Mouse (Mus musculus) WW6 (cell line): ENCODE results near the gene Ddx4.
"Not testable (repeated sequence)": the region's sequence is repeated elsewhere in the genome, so short reads cannot be mapped to it uniquely, and the experiment has no call there.

ENCODE experiments used
- DNase-seq: peaks from one replicate; pipeline ENCODE4 v3.0.0-alpha.2; 2013; ENCODE audit warnings: low read depth, low spot score

Gene Ddx4

DNA sequence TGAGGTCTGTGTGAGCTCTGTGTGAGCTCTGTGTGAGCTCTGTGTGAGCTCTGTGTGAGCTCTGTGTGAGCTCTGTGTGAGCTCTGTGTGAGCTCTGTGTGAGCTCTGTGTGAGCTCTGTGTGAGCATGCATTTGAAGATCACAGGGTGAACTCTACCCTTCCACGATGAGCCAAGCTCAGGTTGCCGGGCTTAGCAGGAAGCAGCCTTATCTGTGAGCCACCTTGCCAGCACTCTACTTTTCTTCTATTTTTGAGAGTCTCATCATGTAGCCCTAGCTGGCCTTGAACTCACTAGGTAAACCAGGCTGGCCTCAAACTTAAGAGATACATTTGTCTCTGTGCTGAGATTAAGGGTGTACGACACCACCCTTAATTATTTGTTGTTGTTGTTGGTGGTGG is 15.8 kb downstream of the Ddx4 start:
- no peak for DNase-seq

DNA sequence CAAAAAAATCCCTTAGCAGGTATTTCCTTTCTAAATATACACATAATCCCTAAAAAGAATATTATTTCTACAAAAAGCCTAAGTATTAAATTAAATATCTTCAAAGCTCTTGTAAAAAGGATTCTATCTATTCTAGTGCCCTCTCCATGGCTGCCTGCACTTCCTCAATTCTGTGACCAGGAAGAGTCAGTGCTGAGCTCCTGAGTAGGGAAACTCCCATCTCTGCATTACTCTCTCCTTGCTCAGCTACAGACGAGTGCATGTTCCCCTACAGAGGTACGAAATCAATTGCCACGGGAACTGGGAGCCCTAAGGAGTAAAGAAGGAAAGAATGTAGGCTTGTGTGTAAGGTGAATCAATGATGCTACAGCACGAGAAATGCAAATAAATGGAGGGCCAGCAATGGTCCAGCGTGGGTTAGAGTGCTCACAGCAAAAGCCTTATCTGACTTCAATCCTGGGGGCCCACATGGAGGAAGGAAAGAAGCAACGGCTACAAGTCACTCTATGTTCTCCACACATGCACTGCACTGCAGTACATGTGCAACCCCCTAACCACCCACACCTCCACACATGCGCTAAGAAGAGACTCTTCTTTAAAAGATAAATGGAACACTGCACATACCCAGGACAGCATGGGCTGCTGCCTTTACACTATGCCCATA is 17.0 kb downstream of the Ddx4 start:
- DNase-seq = no peak

DNA sequence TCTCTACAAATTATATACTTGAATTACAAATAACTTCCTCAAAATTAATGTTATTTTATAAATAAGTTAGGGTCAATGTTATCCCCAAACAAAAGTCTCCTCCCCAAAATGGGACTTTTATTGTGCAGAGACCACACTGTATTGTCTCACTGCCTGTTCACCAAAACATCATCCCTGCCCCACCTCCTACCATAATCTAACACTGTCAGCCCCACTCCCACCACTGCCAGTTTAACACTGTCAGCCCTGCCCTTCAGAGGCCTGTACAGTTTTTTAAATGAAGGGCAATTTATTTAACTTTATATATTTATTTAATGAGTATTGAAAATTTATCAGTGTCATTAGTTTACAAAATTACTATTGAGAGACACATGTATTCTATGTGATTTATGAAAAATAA is 26.7 kb downstream of the Ddx4 start:
- no peak for DNase-seq

DNA sequence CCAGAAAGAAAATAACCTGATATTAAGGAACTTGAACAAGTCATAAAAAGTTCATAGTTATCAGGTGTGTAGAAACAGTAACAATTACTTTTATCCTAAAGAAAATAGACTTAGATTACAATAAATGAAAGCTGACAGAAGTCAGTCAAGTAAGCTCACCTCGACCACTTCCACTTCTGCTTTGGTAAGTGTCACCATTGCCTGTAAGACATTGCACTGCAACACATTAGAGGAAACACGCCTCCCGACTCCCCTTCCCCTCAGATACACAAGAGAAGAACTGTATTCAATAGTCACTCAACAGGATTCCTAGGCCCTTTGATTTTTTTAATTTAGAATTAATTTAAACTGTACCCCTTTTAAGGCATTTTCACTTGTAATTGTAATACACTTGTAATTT is 27.7 kb downstream of the Ddx4 start:
- DNase-seq = no peak

DNA sequence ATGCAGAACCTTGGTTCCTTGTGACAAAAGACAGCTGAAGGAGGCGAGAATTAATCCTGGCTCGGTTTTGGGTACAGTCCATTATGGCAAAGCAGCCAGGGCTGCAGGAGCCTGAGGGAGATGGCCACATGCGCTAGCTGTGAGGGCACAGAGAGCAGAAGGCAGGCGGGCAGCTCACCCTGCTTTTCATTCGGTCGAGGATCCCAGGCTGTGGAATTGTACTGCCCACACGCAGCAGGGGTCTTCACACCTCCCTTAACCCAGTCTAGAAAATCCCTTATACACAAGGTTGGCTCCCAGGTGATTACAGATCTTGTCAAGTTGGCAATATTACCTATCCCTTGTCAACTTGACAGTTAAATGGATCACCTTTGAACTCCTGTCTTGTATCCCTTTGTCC is 28.6 kb downstream of the Ddx4 start:
- DNase-seq = no peak

DNA sequence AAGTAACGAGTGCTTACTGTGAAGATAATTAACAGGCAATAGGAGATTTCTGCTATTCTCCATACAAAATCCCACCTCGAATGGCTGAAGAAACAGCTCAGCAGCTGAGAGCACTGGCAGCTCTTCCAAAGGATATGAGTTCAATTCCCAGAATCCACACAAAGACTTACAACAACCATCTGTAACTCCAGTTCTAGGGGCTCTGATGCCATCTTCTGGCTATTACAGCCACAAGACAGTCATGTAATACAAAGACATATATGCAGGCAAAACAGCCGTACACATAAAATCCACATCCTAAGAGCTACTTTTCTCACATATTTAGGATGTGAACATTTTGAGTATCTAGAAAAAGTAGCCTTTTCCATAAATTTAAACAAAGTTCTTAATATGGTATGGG is 30.7 kb downstream of the Ddx4 start:
- DNase-seq = no peak

DNA sequence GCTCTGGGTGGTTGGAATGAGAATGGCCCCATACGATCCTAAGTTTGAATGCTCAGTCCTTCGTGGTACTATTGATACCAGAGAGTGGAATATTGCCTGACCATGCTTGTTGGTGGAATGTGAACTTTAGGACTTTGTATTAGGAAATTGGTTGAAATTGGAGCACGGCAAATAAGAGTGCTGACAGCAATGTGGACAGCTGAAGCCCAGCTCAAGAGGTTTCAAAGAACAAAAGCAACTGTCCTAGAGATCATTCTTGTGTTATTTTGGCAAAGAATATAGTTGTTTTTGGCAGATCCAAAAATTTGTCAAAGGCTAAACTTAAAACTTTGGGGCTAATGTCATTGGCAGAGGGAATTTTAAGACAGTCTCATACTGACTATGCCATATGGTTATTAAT is 43.7 kb downstream of the Ddx4 start:
- no peak for DNase-seq

DNA sequence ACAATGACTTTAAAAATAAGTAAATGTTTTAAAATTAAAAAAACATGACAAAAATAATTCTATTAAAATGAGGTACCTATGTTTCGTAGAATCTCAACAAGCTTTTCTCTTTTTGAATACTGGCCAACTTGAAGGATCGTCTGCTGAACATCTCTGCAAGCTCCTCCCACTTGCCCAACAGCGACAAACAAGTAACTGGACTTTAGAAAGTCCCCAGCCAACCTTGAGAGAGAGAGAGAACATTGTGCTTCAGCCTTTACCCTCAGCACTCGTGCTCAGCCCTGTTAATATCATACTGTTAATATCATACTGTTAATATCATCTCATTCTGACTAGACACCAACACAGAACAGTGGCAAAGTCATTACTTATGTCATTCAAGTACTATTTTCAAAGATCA is 47.9 kb downstream of the Ddx4 start:
- DNase-seq = no peak

DNA sequence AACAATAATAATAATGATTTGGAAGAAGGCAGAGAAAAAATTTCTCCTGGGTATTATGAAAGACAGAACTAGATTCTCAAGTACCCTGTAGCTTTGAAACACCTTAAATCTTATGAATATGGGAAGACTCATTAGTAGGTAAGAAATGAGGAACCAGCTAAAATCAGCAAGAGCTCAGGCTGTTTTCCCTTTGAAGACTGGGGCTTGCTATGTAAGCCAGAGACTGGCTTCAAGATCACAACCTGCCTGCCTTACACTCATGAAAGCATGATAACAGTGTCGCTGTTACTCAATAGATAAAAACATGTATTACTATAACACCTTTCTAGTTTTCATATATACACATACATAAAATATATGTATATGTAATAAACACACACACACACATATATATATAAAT is 48.4 kb downstream of the Ddx4 start:
- DNase-seq = no peak

DNA sequence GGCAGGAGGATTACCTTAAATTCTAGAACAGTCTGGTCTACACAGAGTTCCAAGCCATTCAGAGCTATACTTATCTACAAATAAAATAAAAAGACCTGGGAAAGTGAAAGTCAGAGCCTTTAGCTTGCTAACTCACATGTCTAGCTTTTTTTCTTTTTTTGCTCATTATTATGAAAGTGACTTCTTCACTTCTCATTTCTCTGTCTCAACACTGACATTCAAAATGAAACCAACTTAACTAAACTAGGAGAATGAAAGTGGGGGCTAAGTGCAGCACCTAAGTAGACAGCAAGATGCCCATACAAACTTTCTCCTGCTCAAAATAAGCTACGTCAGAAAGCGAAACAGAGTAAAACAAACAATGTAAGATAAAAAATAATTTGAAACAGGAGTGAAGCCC is 49.7 kb downstream of the Ddx4 start:
- no peak for DNase-seq

DNA sequence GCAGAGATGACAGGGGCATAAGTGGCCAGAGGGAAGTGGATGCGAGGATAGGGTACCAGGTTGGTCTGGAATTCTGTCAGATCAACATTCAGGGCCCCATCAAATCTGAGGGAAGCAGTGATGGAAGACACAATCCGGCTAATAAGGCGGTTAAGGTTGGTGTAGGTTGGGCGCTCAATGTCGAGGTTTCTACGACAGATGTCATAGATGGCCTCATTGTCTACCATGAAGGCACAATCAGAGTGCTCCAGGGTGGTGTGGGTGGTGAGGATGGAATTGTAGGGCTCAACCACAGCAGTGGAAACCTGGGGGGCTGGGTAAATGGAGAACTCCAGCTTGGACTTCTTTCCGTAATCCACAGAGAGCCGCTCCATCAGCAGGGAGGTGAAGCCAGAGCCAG is 58.0 kb downstream of the Ddx4 start, which contains the start of gene Il31ra:
Gene Il31ra, minus strand, starts transcription at position 101 of the 400 bp plus-strand sequence.
- not testable (repeated sequence) for DNase-seq

DNA sequence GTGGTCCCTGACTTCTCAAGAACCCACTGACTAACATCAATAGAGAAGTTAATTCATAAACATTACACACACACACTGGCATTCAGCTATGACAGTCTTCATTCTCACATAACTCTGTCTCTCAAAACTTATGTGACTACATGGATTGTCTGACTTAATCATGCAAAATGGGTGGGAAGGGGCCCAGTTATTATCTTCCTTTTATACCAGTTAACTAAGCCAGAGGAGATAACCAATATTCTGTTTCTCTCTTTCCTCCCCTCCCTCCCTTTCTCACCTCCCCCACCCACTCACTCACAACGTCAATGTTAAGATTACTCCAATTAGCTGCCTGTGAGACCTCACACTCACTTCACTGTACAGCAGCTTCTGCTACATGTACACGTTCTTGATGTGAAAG is 62.0 kb downstream of the Ddx4 start:
- no peak for DNase-seq

DNA sequence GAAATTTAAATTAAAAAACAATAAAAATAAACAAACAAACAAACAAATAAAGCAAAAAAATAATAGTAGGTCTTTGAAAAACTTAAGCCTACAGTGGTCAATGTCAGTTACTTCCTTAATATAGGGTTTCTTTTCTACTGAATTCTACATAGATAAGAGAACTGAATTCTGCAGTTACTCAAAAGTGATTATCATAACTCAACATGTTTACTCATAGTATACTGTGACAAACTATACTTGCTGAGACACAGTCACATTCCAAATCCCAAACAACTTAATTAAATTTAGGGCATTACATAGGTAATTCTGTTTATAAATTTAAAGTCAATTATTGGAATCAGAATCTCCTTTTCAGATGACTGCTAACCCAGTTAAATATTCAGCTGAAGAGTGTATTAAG is 62.6 kb downstream of the Ddx4 start:
- DNase-seq = no peak

DNA sequence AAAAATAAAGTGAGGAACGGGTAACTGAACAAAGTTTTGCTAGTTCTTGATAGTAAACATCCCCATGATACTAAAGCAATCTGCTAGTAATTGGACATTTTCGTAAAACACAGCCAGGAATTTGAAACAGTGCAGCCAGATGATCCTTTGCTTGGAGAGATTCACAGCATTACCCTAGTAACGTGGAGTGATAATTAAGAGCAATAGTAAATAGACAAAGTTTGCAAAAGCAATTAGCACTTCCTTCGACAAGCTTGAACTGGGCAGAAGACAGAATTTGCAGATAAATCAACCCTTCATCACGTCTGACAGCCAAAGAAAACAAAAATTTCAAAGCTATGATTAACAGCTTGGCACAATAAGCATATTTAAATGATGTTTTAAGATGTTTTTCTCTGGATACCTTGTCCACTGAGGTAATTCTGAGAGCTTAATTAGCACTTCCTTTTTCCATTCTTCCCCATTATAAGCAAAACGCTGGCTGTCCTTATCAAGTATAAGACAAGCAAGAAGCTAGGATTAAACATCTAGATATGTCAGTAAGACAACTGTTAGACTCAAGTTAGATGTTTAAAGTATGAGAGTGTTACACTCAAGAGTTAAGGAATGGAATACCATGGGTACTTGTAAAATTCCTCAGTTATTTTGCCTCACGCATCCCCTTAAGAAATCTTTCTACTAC is 67.6 kb downstream of the Ddx4 start:
- DNase-seq = no peak

DNA sequence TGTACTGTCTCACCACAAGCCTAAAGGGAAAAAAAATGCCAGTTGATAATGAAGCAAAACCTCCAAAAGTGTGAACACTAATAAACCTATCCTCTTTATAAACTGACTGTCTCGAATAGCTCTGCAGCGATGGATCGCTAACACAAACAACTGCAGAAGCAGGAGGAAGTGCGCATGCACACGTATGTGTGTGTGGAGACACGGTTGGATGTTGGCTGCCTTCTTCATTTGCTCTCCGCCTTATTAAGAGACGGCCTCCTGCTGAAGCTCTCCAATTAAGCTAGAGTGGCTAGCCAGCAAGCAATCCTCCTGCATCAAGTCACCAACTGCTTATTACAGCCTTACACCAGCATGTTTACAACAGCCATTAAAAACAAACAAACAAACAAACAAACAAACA is 70.0 kb downstream of the Ddx4 start:
- DNase-seq = no peak

DNA sequence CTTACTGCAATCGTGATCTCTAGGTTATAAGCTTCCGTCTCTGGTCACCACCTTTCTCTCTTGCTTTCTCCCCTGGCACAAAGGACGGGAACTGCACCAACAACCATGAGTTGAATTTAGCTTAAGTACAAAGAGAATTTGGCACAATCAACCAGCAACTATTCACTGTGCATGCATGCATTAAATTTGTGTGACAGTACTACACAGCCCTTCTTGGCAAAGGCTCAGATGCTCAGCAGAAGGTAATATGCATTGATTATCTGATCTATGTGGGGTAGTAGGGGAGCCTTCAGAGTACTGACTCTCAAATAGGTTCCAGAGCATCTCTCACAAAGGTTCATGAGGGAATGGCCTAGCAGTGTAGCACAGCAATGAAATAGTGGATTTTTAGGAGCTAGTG is 70.5 kb downstream of the Ddx4 start:
- no peak for DNase-seq

DNA sequence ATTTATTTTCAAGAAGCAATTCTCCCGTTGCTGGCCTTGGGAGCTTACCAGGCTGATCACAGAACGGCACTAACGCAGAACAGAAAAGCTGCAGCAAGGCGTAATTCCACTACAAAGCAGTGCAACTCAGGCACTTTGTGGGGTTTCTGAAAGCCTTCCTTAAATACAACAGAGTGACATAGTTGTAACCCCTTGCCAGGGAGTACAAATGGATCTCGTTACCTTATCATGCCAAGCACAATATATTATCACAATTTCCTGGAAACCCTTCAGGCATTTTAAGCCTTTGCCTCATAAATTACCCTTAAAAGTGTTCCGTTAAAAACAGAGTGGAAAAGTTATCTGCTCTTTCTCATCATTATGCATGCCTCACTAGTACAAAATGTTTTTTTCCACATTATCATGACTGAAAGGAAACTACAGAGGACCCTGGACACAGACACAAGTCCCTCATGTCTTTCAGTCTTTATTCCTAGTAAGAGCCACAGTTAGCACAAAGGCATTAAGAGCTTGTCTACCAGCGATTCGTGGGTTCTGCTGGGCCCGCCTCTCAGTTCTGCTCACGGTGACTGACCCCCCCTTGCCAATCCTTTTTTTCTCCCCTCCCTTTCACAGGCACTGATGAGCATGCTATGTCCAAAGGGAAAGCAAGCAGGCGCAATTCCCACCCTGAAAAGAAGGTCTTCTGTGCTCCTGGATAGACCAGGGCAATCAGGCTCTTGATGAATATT is 71.5 kb downstream of the Ddx4 start:
- DNase-seq = no peak

DNA sequence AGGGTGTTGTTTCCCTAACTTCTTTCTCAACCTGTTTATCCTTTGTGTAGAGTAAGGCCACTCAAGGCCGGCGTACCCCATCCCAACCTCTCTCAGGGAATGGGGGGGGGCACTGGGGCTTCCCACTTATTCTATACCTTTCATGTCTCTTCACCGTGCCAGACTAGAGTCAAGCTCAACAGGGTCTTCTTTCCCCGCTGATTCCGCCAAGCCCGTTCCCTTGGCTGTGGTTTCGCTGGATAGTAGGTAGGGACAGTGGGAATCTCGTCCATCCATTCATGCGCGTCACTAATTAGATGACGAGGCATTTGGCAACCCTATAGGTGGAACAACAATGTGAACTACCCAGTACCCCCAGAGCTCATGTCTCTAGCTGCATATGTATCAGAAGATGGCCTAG is 74.2 kb downstream of the Ddx4 start:
- DNase-seq = not testable (repeated sequence)

DNA sequence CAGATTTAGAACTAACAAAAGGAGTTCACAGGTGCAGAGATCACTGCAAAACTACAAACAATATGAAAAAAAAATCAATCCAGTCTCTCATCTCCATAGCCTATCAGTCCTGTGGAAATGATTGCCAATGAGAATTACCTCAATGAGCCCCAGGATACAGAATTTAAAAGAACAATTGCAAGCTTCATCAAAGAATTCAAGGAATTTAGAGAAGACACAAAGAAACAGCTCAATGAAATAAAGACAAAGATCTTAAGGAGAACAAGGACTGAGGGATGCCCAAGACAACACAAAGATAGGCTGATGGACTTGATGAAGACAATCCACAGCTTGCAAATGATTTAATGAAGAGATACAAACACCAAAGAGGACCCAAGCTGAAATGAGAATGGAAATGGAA is 78.5 kb downstream of the Ddx4 start:
- no peak for DNase-seq

DNA sequence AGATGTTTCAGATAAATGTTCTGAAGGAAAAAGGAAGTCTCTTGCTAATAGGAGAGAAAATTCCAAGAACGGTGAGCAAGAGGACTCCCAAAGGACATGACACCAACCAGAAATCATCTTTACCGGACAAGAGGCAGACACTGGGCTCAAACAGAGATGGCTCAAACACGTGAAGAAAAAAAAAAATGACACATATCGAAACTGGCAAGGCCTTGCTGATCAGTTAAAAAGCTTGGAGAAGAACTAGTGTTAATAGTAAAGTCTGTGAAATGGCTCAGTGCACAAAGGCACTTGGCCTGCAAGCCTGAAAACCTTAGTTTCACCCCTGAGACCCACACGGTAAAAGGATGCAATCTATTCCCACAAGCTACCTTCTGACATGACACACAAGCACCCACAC is 81.5 kb downstream of the Ddx4 start:
- no peak for DNase-seq

DNA sequence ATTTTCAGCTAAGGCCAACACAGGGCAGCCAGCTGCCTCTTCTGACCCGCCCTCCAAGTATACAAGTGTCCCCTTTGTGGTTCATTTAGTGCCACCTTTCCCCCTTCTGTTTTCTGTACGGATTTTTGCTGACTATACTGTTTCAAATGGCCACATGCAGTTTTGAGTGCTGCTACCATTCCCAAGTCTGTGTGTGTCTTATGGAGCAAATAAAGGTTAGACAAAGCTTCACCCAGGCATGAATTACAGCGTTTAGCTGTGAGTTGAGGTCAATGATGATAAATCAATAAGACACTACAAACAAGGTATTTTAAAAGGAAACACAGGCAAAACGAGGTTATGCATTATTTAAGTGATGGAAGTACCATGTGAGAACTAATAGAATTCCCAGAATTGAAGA is 82.7 kb downstream of the Ddx4 start:
- DNase-seq = no peak

DNA sequence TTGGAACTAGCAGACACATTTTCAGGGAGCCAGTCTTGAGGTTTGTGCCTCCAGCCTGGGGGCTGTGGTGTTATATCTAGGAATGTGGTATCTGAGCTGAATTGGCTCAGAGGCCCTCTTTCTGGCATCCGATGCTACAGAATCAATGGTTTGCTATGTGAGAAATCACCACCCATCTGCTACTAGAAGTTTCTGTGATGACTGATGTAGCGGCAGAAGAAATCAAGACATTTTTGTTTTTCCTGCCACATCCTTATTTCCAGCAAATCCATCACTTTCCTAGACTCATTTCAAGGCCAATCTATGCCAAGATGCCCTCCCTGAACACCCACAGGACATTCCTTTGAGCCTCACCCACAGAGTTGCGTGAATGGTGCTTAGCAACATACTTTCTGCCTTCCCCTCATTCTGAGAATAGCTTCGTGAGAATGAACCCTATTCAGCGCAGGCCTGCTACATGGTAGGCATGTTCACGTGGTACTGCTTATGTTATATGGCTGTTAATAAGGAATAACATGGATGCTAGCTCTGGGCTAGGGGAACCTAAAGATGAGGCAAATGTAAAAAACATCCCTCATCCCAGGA is 91.6 kb downstream of the Ddx4 start:
- DNase-seq = no peak

DNA sequence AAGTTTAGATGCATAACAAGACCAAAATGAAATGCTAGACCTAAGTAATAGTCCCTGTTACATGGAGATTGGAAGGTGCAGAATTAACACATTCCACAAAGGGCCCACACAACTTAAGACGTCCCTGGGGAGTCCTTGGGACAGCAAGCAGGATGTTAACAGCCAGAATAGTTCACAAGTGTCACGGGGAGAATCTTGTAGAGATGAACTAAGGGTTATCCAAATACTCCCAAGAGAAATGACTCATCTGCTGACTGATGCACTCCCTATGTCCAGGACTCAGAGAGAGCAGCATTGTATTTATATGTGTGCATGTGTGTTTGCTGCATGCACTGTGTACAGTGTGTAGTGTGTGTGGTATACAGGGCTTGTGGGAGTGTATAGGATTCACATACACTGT is 95.8 kb downstream of the Ddx4 start:
- no peak for DNase-seq
